Mouse (Mus musculus) midbrain, embryonic 14.5 days (tissue): ENCODE data around the gene Gm49358. TPM values are rescaled to one million over a fixed set of nuclear protein-coding genes. Genes with fewer than 3 reads are reported as not detected.

ENCODE experiments used
- ATAC-seq: fragments of 200-750 bp; cut with Nextera tagmentation; 2 replicates; pipeline ENCODE4 v1.8.0; 2017; ENCODE audit warnings: moderate number of reproducible peaks, moderate library complexity; ENCODE audit not compliant: low FRiP score, low TSS enrichment
- DNase-seq: peaks from one replicate; pipeline ENCODE4 v3.0.0-alpha.2; 2015
- H3K27ac ChIP-seq: fragments of 300-500 bp; sonication (generic); replicated peaks from 2 replicates; pipeline ENCODE4 v1.5.1; 2014; ENCODE audit warnings: mild to moderate bottlenecking, low read depth, low read length, moderate library complexity
- H3K27me3 ChIP-seq: fragments of 300-500 bp; sonication (generic); 2 replicates; pipeline ENCODE4 v1.6.1; 2014; ENCODE audit warnings: low read length, control low read depth, mixed read lengths; ENCODE audit not compliant: control insufficient read depth, insufficient read depth
- H3K36me3 ChIP-seq: fragments of 300-500 bp; sonication (generic); 2 replicates; pipeline ENCODE4 v1.6.1; 2014; ENCODE audit warnings: low read length, control low read depth; ENCODE audit not compliant: control insufficient read depth, insufficient read depth
- H3K4me1 ChIP-seq: fragments of 300-500 bp; sonication (generic); 2 replicates; pipeline ENCODE4 v1.6.1; 2014; ENCODE audit warnings: mild to moderate bottlenecking, antibody characterized with exemption, low read length, control low read depth; ENCODE audit not compliant: control insufficient read depth, insufficient read depth
- H3K4me2 ChIP-seq: fragments of 300-500 bp; sonication (generic); 2 replicates; pipeline ENCODE4 v1.6.1; 2014; ENCODE audit warnings: mild to moderate bottlenecking, low read length, moderate library complexity
- H3K4me3 ChIP-seq: fragments of 300-500 bp; sonication (generic); replicated peaks from 2 replicates; pipeline ENCODE4 v1.5.1; 2014; ENCODE audit warnings: low read depth, low read length
- H3K9ac ChIP-seq: fragments of 300-500 bp; sonication (generic); replicated peaks from 2 replicates; pipeline ENCODE4 v1.6.1; 2014; ENCODE audit warnings: mild to moderate bottlenecking, low read length, moderate library complexity
- H3K9me3 ChIP-seq: fragments of 300-500 bp; sonication (generic); 2 replicates; pipeline ENCODE4 v1.6.1; 2016; ENCODE audit warnings: low read length, control low read depth, mixed read lengths; ENCODE audit not compliant: control insufficient read depth
- polyA plus RNA-seq: library from polyadenylated mRNA; unstranded; fragments of >200 nt; fragmentation: Nextera tagmentation; extraction: Ambion mirVana; gene quantifications from 2 replicates; pipeline ENCODE4 v1.2.1, GENCODE M21; 2014

Gm49358 gene
- polyA plus RNA-seq, 1 experiment from 2014 or later = 0.87 TPM

- no peaks in the 10 kb centered on the region for H3K36me3 ChIP-seq
- ATAC-seq (no peak), DNase-seq (no peak)
- H3K27me3 ChIP-seq = no peaks in the 10 kb centered on the region
- no peaks in the 10 kb centered on the region for H3K4me1 ChIP-seq
- no peaks in the 10 kb centered on the region for H3K9me3 ChIP-seq
- no peak overlapping the region for H3K4me2 ChIP-seq
- H3K27ac ChIP-seq = no peak overlapping the region
- no peak overlapping the region for H3K9ac ChIP-seq
- no peak overlapping the region for H3K4me3 ChIP-seq
Measured at GRCm38 (mm10) chr10:86881448-86881847, 117.7 kb downstream of the Gm49358 start.

Other genes with a start within 250 kb of the Gm49358 start
- gene Hsp90b1, start 58.5 kb upstream of the Gm49358 start, polyA plus RNA-seq = 176 and 242 TPM in 2 replicates
- 0.61 and 2.5 TPM in 2 replicates for gene Ttc41, start 58.2 kb upstream of the Gm49358 start, polyA plus RNA-seq
- gene Nt5dc3, start 15.0 kb downstream of the Gm49358 start, polyA plus RNA-seq = 14.9 and 17.2 TPM in 2 replicates
- 0.07 TPM in 2 replicates for gene Stab2, start 244.1 kb downstream of the Gm49358 start, polyA plus RNA-seq